Mouse (Mus musculus) olfactory bulb, adult 2 months (tissue): ENCODE measurements at regions not wholly inside any gene's neighbourhood (a gene's known extent, or its start where the extent isn't known, plus 50 kb on each side); places are given as distances from the start of the nearest gene placed in this dataset.

ENCODE experiments used
- H3K27ac ChIP-seq: fragments of 200-500 bp; 2 replicates; pipeline ENCODE4 v1.5.1; 2012; ENCODE audit warnings: low read depth, low read length; ENCODE audit not compliant: insufficient read depth
- H3K4me1 ChIP-seq: fragments of 200-500 bp; 2 replicates; pipeline ENCODE4 v1.6.1; 2012; ENCODE audit warnings: low read length; ENCODE audit not compliant: control insufficient read depth, insufficient read depth
- H3K4me3 ChIP-seq: fragments of 200-500 bp; 2 replicates; pipeline ENCODE4 v1.5.1; 2012; ENCODE audit warnings: mild to moderate bottlenecking, low read depth, low read length, moderate library complexity; ENCODE audit not compliant: insufficient read depth
- CTCF ChIP-seq: fragments of 200-500 bp; IDR thresholded peaks from 2 replicates; pipeline ENCODE4 v1.5.1; 2012; ENCODE audit warnings: low read depth, mild to moderate bottlenecking, low read length, moderate library complexity; ENCODE audit not compliant: insufficient read depth
- POLR2A ChIP-seq: fragments of 200-500 bp; IDR thresholded peaks from 2 replicates; pipeline ENCODE4 v1.6.1; 2012; ENCODE audit warnings: mild to moderate bottlenecking, low read depth, low read length, moderate library complexity; ENCODE audit not compliant: insufficient read depth
- WGBS: fragments of 180-500 bp; shearing (Covaris S2); methylation state at CpG from one replicate; pipeline ENCODE4 v1.1.7; 2018; 5-methylcytosine and 5-hydroxymethylcytosine counted together

GRCm38 (mm10) chr3:58181715-58182114, 232.8 kb upstream of the Tsc22d2 start:
- TF ChIP-seq CTCF (no peak), POLR2A (no peak)
- WGBS: 50% methylated on average over 3 of the region's 3 CpGs
- Histone ChIP-seq H3K4me1 (no peaks in the 10 kb centered on the region), H3K4me3 (no peak overlapping the region), H3K27ac (no peak overlapping the region)

GRCm38 (mm10) chr3:58182299-58182698, 232.2 kb upstream of the Tsc22d2 start:
- H3K27ac ChIP-seq: no peak overlapping the region
- no peaks in the 10 kb centered on the region for H3K4me1 ChIP-seq
- WGBS: 75% methylated on average over 4 of the region's 4 CpGs
- H3K4me3 ChIP-seq: no peak overlapping the region
- TF ChIP-seq POLR2A: no peak
- TF ChIP-seq CTCF: no peak

GRCm38 (mm10) chr3:58183279-58183678, 231.2 kb upstream of the Tsc22d2 start:
- no peak overlapping the region for H3K4me3 ChIP-seq
- TF ChIP-seq CTCF (no peak), POLR2A (no peak)
- no peak overlapping the region for H3K27ac ChIP-seq
- H3K4me1 ChIP-seq: no peaks in the 10 kb centered on the region
- 37% methylated on average over 3 of the region's 3 CpGs for WGBS

GRCm38 (mm10) chr3:58200462-58200861, 214.1 kb upstream of the Tsc22d2 start:
- Histone ChIP-seq H3K4me1 (no peaks in the 10 kb centered on the region), H3K4me3 (no peak overlapping the region), H3K27ac (no peak overlapping the region)
- TF ChIP-seq POLR2A (no peak), CTCF (no peak)
- WGBS: 88% methylated on average over 6 of the region's 6 CpGs

GRCm38 (mm10) chr3:58202816-58203215, 211.7 kb upstream of the Tsc22d2 start:
- peaks cover 2% of the 10 kb centered on the region; the same call in 1 of the 2 replicates for H3K4me1 ChIP-seq
- H3K4me3 ChIP-seq: no peak overlapping the region
- no peak overlapping the region for H3K27ac ChIP-seq
- 85% methylated on average over 5 of the region's 5 CpGs for WGBS
- no peak for TF ChIP-seq POLR2A
- TF ChIP-seq CTCF: no peak

- Histone ChIP-seq H3K4me3 (no peak overlapping the region), H3K4me1 (peaks cover 2% of the 10 kb centered on the region; the same call in 1 of the 2 replicates), H3K27ac (no peak overlapping the region)
- WGBS: 98% methylated on average over 2 of the region's 2 CpGs
- no peak for TF ChIP-seq CTCF
- TF ChIP-seq POLR2A: no peak
Measured at GRCm38 (mm10) chr3:58203806-58204205, 210.7 kb upstream of the Tsc22d2 start.

- Histone ChIP-seq H3K4me3 (no peak overlapping the region), H3K4me1 (peaks cover 2% of the 10 kb centered on the region; the same call in 1 of the 2 replicates), H3K27ac (no peak overlapping the region)
- no peak for TF ChIP-seq POLR2A
- TF ChIP-seq CTCF: no peak
- 98% methylated on average over 2 of the region's 2 CpGs for WGBS
Measured at GRCm38 (mm10) chr3:58205526-58205925, 209.0 kb upstream of the Tsc22d2 start.

GRCm38 (mm10) chr3:58206776-58207398, 207.6 kb upstream of the Tsc22d2 start:
- Histone ChIP-seq H3K4me3 (no peak overlapping the region), H3K27ac (no peak overlapping the region), H3K4me1 (peaks cover 2% of the 10 kb centered on the region; the same call in 1 of the 2 replicates)
- TF ChIP-seq POLR2A (no peak), CTCF (no peak)
- WGBS: 40% methylated on average over 5 of the region's 5 CpGs

GRCm38 (mm10) chr3:58211016-58211415, 203.5 kb upstream of the Tsc22d2 start:
- TF ChIP-seq CTCF (no peak), POLR2A (no peak)
- H3K4me3 ChIP-seq: no peak overlapping the region
- WGBS: 54% methylated on average over 3 of the region's 3 CpGs
- peaks cover 2% of the 10 kb centered on the region; the same call in 1 of the 2 replicates for H3K4me1 ChIP-seq
- no peak overlapping the region for H3K27ac ChIP-seq

- Histone ChIP-seq H3K4me3 (no peak overlapping the region), H3K27ac (no peak overlapping the region), H3K4me1 (no peaks in the 10 kb centered on the region)
- no peak for TF ChIP-seq CTCF
- TF ChIP-seq POLR2A: no peak
- 78% methylated on average over 2 of the region's 2 CpGs for WGBS
Measured at GRCm38 (mm10) chr3:58224696-58225095, 189.8 kb upstream of the Tsc22d2 start.
